Mouse (Mus musculus) lung, postnatal 0 days (tissue): ENCODE results near the gene Jmjd1c.

Experiments used
- CTCF ChIP-seq: IDR thresholded peaks from 2 replicates; pipeline ENCODE4 v1.5.1; 2016; ENCODE audit warnings: antibody characterized with exemption, mild to moderate bottlenecking
- EP300 ChIP-seq: IDR thresholded peaks from 2 replicates; pipeline ENCODE4 v1.6.1; 2016; ENCODE audit warnings: antibody characterized with exemption, mild to moderate bottlenecking, control low read depth

DNA sequence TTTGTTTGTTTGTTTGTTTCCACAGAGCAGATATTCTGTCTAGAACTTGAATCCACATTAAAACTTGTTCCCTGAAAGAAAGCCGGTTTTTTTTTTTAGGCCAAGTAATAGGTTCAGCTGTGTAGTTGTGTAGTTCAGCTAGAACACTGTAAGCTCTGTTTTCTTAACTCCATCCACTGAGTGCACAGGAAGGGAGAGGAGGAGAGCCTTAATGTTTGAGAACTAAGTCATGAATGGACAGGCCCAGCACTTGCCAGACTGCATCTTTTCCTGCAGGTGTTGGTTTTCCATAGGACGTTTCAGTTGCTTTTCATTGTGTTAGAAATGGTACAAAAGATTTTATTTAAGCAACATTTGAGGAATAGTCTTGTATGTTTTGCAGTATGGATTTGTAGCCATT lies 48.3 kb downstream of the Jmjd1c start:
- TF ChIP-seq CTCF (no peak), EP300 (no peak)
